Comparison of ENCODE assay signal across 8 mouse cellular contexts in the genomic region with DNA sequence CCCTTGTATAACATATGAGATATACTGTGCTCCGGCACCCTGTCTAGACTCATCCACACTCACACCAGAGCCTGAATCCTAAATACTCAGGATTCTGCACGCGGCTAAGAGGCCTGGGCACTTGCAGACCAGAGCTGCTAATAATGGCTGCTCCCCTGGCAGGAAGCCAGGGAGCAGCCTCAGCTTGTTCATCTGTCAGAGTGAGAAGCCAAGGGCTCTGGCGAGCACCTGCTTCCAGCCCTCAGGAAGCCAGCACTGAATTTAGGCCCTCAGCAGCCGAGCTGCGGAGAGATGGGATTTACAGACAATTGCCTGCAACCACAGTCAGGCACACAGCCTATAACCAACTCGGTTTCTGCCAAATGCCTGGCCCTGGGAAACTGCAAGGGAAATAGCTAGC. TPM values are rescaled to one million over a fixed set of nuclear protein-coding genes. Genes with fewer than 3 reads are reported as not detected.
A peak's percentile ranks its signal among the peaks of the same experiment; 100 is the strongest.
DNase-seq lines count a peak whose midpoint lies in the region; ATAC-seq and TF ChIP-seq lines count a peak whose summit lies in the region.

No protein-coding gene starts in this region.

- peak; percentile 52 for ATAC-seq in forebrain, embryonic 11.5 days (replicated peaks; ENCODE audit: low FRiP score)
- ATAC-seq in heart, postnatal 0 days (ENCODE audit: insufficient read depth, low read depth), result peak; percentile 66
- peak; percentile 71 for ATAC-seq in limb, embryonic 15.5 days (ENCODE audit: insufficient number of reproducible peaks, low FRiP score, low TSS enrichment, low read depth)

- 0 out of 2 replicates have a peak overlapping the region, but pooled peaks have one; percentile 46 for H3K27ac ChIP-seq in forebrain, embryonic 11.5 days (ENCODE audit: low read depth, low read length)
- peak overlapping the region; percentile 69 for H3K27ac ChIP-seq in heart, postnatal 0 days (ENCODE audit: low read depth)
- 0 out of 2 replicates have a peak overlapping the region, but pooled peaks have one; percentile 54 for H3K27ac ChIP-seq in limb, embryonic 15.5 days

- peak; percentile 14 for DNase-seq in adrenal gland, postnatal 25 days
- DNase-seq in adrenal gland, postnatal 36 days, result no peak
- peak; percentile 84 for DNase-seq in Muller cell, postnatal 12 days (ENCODE audit: inconsistent ontology term)
- DNase-seq in forebrain, embryonic 11.5 days (ENCODE audit: low spot score), result peak; percentile 54
- DNase-seq in heart, postnatal 0 days (ENCODE audit: low spot score), result peak; percentile 41
- DNase-seq in telencephalon, adult 2 months (ENCODE audit: low read depth, low spot score), result peak; percentile 19
- DNase-seq in ovary, postnatal 14 days (ENCODE audit: low spot score), result no peak

- H3K9ac ChIP-seq in forebrain, embryonic 11.5 days (ENCODE audit: low read length), result no peak overlapping the region
- no peak overlapping the region for H3K9ac ChIP-seq in heart, postnatal 0 days (replicated peaks; ENCODE audit: low read depth, low read length)
- H3K9ac ChIP-seq in limb, embryonic 15.5 days, result no peak overlapping the region

- H3K4me3 ChIP-seq in forebrain, embryonic 11.5 days (ENCODE audit: low read depth, low read length), result no peak overlapping the region
- no peak overlapping the region for H3K4me3 ChIP-seq in heart, postnatal 0 days (ENCODE audit: low read depth, low read length)
- H3K4me3 ChIP-seq in limb, embryonic 15.5 days, result no peak overlapping the region

- WGBS in forebrain, embryonic 11.5 days, result 59% methylated on average over 7 of the region's 7 CpGs
- 16% methylated on average over 7 of the region's 7 CpGs for WGBS in heart, postnatal 0 days
- WGBS in limb, embryonic 15.5 days, result 23% methylated on average over 7 of the region's 7 CpGs

- H3K27me3 ChIP-seq in forebrain, embryonic 11.5 days (ENCODE audit: control insufficient read depth, insufficient read depth, low read length), result no peaks in the 10 kb centered on the region
- no peaks in the 10 kb centered on the region for H3K27me3 ChIP-seq in heart, postnatal 0 days (ENCODE audit: control insufficient read depth, insufficient read depth, low read length)
- H3K27me3 ChIP-seq in limb, embryonic 15.5 days, result no peaks in the 10 kb centered on the region

- H3K4me2 ChIP-seq in forebrain, embryonic 11.5 days (ENCODE audit: low read depth, low read length, severe bottlenecking), result no peak overlapping the region
- H3K4me2 ChIP-seq in heart, postnatal 0 days (ENCODE audit: low read depth, low read length), result no peak overlapping the region
- H3K4me2 ChIP-seq in limb, embryonic 15.5 days, result no peak overlapping the region

- TF ChIP-seq CTCF in heart, postnatal 0 days (IDR thresholded peaks at IDR 0.05; ENCODE audit: low read depth), result no peak

- TF ChIP-seq EP300 in heart, postnatal 0 days (IDR thresholded peaks at IDR 0.05; ENCODE audit: low read depth), result no peak

- peaks cover 2% of the 10 kb centered on the region; the same call in 1 of the 2 replicates for H3K4me1 ChIP-seq in forebrain, embryonic 11.5 days (replicated peaks; ENCODE audit: control insufficient read depth, insufficient read depth, low read length)
- H3K4me1 ChIP-seq in heart, postnatal 0 days (ENCODE audit: control insufficient read depth, insufficient read depth), result peaks cover 14% of the 10 kb centered on the region; the same call in 1 of the 2 replicates
- H3K4me1 ChIP-seq in limb, embryonic 15.5 days, result peaks cover 24% of the 10 kb centered on the region

- no peaks in the 10 kb centered on the region for H3K9me3 ChIP-seq in forebrain, embryonic 11.5 days (ENCODE audit: control insufficient read depth, low read length)
- H3K9me3 ChIP-seq in heart, postnatal 0 days (replicated peaks; ENCODE audit: control insufficient read depth, low read length), result no peaks in the 10 kb centered on the region
- H3K9me3 ChIP-seq in limb, embryonic 15.5 days, result no peaks in the 10 kb centered on the region

- H3K36me3 ChIP-seq in forebrain, embryonic 11.5 days (ENCODE audit: control insufficient read depth, insufficient read depth, low read length), result no peaks in the 10 kb centered on the region
- no peaks in the 10 kb centered on the region for H3K36me3 ChIP-seq in heart, postnatal 0 days (replicated peaks; ENCODE audit: control insufficient read depth, insufficient read depth, low read length)
- H3K36me3 ChIP-seq in limb, embryonic 15.5 days, result no peaks in the 10 kb centered on the region

RNA-seq across cellular contexts. Expression of a gene that starts 15.3 kb away (rescaled TPM):
- total RNA-seq in adrenal gland, postnatal 25 days (2021), result 121 and 134 TPM in 2 replicates
- total RNA-seq in adrenal gland, postnatal 36 days (2021), result 100 to 1,000 TPM in 1 of 2 experiments, 10 to 100 TPM in 1; 83.2 to 103 TPM
- polyA plus RNA-seq in forebrain, embryonic 11.5 days (2014; fragmentation: Nextera tagmentation; extraction: Ambion mirVana), result 49.7 and 58.4 TPM in 2 replicates
- total RNA-seq in heart, postnatal 0 days (2014; rRNA removed; ENCODE audit: low replicate concordance), result 74.4 and 82.0 TPM in 2 replicates
- polyA plus RNA-seq in heart, postnatal 0 days (2015; fragmentation: Nextera tagmentation; extraction: Ambion mirVana), result 43.1 and 44.0 TPM in 2 replicates
- 97.2 and 113 TPM in 2 replicates for polyA plus RNA-seq in limb, embryonic 15.5 days (2015; fragmentation: Nextera tagmentation; extraction: Ambion mirVana)

Comparison
In these comparisons a context has a peak if more than half of its experiments do, and no peak if none do; other contexts are left out.
1. DNase-seq: peak in adrenal gland, postnatal 25 days (single experiment), Muller cell, postnatal 12 days (single experiment), forebrain, embryonic 11.5 days (single experiment), heart, postnatal 0 days (single experiment) and telencephalon, adult 2 months (single experiment); none in adrenal gland, postnatal 36 days (0 of 2) and ovary, postnatal 14 days (single experiment).
2. Peak in every context shown above with its lines, with median percentiles within 50 percentile points of each other: ATAC-seq and H3K27ac ChIP-seq.